Comparison of ENCODE assay signal across 13 mouse cellular contexts in genomic region chr7:117539931-117540330, GRCm38 (mm10).
"Had no signal": no experiment of that assay in that cellular context is flagged by ENCODE, and none has a peak within 500 bp of the region (broad histone marks: within the 10 kb centered on the region; RNA-seq: fewer than 3 reads in every experiment).

No protein-coding gene starts in this region.

- H3K4me3 ChIP-seq: limb, embryonic 13.5 days; midbrain, embryonic 15.5 days had no signal

- H3K27ac ChIP-seq: limb, embryonic 13.5 days; liver, embryonic 14.5 days; midbrain, embryonic 15.5 days had no signal

- H3K9me3 ChIP-seq: limb, embryonic 13.5 days; midbrain, embryonic 15.5 days had no signal

- ATAC-seq: midbrain, embryonic 15.5 days had no signal

- H3K36me3 ChIP-seq: limb, embryonic 13.5 days; midbrain, embryonic 15.5 days had no signal

- DNase-seq: kidney, adult 11 months; kidney, adult 9 months; kidney, postnatal 10 days; layer of hippocampus, adult 9-11 months; layer of hippocampus, postnatal 36 days; lung, adult 18-20 months; right cerebral cortex, adult 18-20 months; right cerebral cortex, postnatal 25 days; thymus, postnatal 36 days had no signal

- H3K27me3 ChIP-seq: limb, embryonic 13.5 days; midbrain, embryonic 15.5 days had no signal

- H3K4me2 ChIP-seq: limb, embryonic 13.5 days; midbrain, embryonic 11.5 days; midbrain, embryonic 15.5 days had no signal

- H3K9ac ChIP-seq: limb, embryonic 13.5 days; liver, embryonic 14.5 days; midbrain, embryonic 15.5 days had no signal

- H3K4me1 ChIP-seq: midbrain, embryonic 15.5 days had no signal
